Mouse (Mus musculus) heart, postnatal 36 days (tissue): ENCODE data around the gene Pcnp. TPM values are rescaled to one million over a fixed set of nuclear protein-coding genes. Genes with fewer than 3 reads are reported as not detected.

ENCODE experiments used
- DNase-seq, 2 experiments: peaks; one replicate each; pipeline ENCODE4 v3.0.0; 2021 to 2022
- intact Hi-C: fragments of 180-260 bp; cut with DNase I; formaldehyde crosslinking; loops from one replicate; pipeline ENCODE4 v1.15.1; 2025
- total RNA-seq, 2 experiments: library from RNA; stranded (reverse); gene quantifications; 2 replicates each; pipeline ENCODE4 v1.2.3; 2021

Gene Pcnp
- total RNA-seq, 2 experiments from 2014 or later, result 50.8 to 52.1 TPM

DNA sequence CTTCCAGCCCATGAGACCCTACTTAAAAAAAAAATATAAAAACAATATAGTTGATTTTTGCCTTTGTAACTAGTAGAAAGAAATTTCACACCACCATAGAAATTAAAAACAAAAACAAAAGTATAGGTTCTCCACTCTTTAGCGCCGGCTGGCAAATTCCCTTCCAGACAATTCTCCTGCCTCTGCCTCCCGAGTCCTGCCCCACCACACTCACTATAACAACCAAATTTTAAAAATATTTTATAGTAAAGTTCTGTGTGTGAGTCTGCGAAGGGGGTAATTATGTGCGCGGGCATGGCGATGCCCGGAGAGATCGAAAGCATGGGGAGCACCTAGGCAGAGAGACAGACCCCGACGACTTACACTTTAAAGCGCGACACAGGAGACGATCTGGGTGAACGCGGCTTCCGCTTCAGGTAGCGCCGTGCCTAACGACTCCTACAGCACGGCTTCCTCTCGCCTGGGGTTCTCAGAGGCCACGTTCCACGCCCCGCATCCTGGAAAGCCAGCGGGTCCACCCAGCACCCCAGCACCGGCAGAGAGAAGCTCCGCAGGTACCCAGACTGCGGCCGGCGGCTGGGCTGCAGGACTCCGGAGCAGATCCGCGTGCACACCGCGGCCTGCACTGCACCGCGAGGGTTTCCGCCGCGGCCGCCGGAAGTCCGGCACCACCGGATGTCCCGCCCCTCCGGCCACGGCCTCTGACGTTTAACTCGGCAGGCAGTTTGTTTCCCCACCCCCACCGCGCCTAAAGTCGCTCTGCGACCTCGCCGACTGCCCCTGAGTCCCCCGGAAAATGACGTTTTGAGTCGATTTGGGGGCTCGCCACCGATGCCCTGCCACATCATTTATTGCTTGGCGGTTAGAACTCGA, 7.8 kb upstream of the Pcnp start, which contains the start of gene Trmt10c:
Trmt10c (minus strand) TSS at position 682 of the 873 bp plus-strand sequence.
- intact Hi-C loops, result no loop called here
- DNase-seq, result peak; percentile 96 to 97

DNA sequence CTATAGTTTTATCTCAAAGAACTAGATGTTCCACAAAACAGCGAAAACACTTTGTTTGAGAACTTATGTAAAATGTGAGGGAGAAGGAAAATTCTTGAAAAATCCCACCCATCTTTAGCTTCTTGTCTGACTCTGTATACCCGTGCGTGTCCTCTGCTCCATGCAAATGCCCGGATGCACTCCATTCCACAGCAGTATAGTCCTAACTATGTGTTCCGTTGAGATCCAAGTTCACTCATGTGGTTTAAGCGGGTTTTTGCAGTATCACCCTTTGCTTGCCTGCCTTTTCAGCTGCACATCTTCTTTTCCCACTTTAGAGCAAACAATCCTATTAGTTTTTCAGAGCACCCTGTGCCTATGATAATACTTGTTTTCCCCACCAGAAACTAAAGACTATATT, 7.0 kb upstream of the Pcnp start:
- intact Hi-C loops, result no loop called here
- no peak for DNase-seq

DNA sequence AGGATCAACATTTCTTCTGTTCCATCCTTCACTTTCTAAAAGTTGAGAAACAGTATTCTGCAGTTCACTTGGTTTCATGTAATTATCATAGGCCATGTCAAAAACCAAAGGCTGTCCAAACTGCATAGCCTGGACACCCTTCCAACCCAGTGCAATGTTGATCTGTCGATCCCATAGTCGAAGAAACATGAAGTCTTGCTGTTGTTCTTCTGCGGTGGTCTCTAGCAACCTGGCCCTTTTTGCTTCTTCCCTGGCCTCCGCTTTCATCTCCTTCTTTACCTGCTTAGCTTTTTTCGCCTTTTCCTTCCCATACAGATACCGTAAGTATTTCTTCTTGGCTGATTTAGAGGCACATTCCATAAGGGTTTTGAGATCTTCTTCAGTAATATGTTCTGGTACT, 5.0 kb upstream of the Pcnp start:
- no peak for DNase-seq
- intact Hi-C loops, result no loop called here

DNA sequence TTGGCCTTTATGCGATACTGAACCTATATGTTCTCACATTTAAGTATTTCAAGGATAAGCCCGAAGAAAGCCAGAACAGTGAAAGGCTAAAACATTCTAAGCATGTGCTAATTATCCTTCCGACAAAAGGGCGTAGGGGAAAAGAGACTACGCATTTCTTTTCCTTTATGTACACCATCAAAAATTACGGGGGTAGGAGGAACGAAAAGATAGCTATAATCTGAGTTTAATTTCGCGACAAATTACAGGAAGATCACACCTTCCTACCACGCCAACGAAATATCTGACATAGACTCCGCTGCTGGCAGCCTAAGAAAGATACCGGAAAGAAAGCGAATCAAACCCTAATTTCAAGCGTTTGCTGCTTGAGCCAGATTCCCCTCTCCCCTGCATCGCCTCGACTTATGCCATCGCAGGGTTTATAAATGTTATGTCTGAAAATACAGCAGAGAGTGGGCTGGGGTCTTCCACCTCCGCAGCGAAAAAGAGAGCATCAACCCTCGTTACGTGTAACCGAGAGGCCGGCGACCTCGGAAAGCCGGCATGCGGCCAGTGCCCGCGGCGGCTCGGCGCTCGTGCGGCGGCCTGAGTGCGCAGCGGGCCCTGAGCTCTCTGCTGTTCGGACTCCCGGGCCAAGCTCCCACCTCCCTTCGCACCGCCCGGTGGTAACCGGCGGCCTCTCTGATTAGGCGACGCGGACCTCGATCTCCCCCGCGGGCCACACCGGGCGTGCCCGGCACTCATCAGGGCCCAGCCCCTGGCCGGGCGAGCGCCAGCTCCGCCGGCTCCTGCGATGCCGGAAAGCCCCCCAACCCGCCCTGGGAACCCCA, 602 bp downstream of the Pcnp start:
- intact Hi-C loops, result loop anchor here (2.0 to 5.0 kb wide), 2 partner anchors 54 to 103 kb away; no protein-coding TSS in a partner anchor
- no peak for DNase-seq

DNA sequence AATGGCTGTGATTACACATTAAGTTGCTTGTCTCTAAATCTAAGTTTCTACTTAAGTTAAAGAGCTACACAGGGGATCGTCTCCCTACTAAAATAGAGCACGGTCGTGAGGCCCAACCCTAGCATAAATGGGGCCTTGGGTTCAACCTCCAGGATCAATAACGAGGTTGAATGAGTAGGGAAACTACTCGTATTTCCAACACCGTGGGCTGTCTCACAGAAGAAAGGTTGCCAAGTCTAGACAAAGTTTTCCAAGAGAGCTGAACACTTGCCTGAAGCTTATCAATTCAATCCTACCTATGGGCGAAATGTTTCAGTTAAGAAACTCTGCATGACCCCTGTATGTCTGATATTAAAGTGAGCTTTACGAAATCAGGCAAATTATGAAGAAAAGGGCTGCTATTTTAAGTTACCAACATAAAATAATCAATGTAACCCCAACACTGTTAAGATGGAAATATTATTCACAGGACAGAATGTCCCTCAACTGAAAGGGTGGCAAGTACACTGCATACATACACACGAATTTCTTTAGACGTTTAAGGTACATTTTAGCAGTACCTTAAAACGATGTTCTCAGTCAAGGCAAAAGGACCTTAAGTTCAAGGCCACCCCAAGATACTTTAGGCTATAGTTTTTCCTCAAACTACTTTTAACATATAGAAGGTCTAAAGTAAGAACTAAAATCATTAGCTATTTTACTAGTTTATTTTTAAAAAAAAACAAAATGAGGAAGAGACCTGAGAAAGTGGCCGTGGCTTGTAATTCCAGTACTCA, 1.5 kb downstream of the Pcnp start:
- DNase-seq, result no peak

DNA sequence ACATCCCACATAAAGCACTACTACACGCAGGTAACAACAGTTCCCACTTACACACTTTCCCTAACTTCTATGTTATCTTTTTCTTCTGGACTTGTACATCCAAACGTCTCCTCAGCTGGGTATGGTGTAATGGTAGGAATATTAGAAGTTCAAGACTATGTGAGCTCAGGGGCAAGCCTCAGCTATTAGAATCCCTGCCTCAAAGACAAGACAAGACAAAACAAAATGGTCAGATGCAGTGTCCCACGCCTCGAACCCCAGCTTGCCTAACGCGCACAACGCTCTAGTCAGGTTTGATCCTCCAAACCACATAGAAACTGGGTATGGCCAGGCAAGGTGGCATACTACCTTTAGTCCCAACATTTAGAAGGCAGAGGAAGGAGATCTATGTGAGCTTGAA, 9.9 kb downstream of the Pcnp start:
- intact Hi-C loops, result no loop called here
- DNase-seq, result no peak

More for the DNA sequence above, 1.5 kb downstream of the Pcnp start:
- intact Hi-C loops, result loop anchor here (2.0 to 5.0 kb wide), 2 partner anchors 53 to 104 kb away; no protein-coding TSS in a partner anchor

DNA sequence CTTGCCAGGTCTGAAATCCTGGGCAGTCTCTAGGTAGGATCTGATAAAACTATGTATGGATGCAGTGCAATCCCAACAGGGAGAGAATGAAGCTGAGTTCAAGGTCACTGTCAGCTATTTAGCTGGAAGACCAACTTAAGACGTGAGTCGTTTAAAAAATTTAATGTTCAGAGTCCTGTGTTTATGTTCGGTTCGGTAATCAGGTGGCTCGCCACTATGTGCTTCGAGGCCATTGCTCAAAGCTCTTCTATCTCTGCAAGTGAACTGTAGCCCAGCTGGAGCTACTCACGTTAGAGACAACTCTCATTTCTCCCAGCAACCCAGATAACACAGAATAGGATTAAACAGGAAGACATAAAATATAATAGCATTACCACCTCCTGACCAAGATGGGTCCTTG, 15.5 kb downstream of the Pcnp start:
- intact Hi-C loops, result no loop called here
- no peak for DNase-seq

DNA sequence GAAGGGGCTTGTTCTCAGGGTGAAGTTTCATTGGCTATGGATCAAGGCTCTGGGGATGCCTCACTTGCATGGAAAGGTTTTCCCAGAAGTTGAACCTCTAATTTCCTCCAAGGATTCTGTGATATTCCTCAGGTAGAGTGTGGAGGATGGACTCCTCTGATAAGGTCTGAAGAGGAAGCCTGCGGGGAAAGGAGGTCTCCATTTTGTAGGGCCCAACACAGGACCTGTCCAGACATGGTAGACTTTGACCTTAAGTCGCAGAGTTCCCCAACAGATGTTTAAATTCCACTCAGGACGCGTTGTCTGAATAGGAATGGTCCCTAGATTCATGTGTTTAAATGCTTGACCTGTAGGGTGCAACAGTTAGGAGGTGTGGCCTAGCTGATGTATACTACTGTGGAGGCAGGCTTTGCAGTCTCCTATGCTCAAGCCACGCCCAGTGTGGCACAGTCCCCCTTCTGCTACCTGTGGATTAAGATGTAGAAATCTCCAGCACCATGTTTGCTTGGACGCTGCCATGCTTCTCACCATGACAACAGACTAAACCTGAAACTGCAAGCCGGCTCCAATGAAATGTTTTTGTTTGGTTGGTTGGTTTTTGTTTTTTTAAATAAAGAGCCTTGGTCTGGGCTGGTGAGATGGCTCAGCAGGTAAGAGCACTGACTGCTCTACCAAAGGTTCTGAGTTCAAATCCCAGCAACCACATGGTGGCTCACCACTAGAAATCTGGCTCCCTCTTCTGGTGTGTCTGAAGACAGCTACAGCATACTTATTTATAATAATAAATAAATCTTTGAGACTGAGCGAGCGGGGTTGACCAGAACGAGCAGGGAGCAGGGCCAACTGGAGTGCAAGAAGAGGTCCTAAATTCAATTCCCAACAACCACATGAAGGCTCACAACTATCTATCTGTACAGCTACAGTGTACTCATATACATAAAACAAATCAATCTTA, 16.5 kb downstream of the Pcnp start:
- intact Hi-C loops, result no loop called here
- DNase-seq, result no peak

DNA sequence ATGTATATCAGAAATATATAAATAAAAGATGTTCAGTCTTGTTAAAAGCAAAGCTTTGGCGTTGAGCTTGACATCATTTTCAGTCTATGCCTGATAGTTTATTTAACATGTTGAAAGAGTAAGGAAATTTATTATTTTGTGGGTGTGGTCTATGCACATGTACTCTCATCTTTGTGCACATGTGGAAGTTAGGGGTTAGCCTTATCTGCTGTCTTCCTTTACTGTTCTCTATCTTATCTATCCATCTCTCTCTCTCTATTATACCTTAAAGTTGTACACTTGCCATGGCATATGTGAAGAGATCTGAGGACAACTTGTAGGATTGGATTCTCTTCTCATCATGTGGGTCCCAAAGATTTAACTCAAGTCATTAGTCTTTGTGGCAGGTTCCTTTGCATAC, 20.7 kb downstream of the Pcnp start:
- intact Hi-C loops, result no loop called here
- DNase-seq, result no peak

DNA sequence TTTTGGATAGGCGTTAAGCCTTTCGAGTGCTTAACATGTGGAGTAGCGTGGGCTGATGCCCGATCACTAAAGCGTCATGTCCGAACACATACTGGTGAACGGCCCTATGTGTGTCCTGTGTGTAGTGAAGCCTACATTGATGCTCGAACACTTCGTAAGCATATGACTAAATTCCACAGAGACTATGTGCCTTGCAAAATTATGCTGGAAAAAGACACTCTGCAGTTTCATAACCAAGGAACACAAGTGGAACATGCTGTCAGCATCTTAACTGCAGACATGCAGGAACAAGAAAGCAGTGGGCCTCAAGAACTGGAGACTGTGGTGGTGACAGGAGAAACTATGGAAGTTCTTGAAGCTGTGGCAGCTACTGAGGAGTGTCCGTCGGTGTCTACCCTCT, 22.7 kb downstream of the Pcnp start:
- intact Hi-C loops, result no loop called here

DNA sequence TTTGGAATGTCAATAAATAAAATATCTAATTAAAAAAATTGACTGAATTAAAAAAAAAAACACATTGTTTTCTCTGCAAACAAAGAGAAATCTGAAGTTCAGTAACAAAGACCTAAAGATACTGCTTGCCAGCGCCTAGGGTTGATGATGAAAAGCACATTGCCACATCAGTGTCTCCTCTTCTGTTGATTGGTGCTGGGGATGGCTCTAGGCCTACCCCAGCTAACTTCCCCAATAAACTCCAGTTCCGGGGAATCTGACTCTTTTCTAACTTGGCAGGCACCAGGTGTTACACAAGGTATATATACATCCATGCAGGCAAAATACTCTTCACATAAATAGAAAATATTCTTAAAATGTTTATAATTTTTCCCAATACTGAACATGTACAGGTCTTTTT, 35.3 kb downstream of the Pcnp start:
- intact Hi-C loops, result no loop called here
- no peak for DNase-seq

More for the DNA sequence above, 22.7 kb downstream of the Pcnp start:
- DNase-seq, result no peak

DNA sequence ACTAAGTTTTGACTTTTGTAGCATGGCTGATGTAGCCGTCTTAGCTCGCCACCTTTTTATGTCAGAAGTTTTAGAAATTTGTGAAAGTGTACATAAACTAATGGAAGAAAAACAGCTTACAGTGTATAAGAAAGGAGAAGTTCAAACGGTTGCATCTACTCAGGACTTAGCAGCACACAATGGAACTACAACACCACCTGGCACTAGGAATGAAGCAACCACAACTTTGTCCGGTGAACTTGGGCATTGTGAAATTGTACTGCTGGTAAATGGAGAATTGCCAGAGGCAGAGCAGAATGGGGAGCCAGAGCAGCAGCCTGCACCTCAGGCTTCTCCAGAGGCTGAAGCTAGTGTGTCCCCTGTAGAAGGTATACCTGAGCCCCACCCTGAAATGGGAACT, 39.2 kb downstream of the Pcnp start:
- intact Hi-C loops, result no loop called here
- no peak for DNase-seq

DNA sequence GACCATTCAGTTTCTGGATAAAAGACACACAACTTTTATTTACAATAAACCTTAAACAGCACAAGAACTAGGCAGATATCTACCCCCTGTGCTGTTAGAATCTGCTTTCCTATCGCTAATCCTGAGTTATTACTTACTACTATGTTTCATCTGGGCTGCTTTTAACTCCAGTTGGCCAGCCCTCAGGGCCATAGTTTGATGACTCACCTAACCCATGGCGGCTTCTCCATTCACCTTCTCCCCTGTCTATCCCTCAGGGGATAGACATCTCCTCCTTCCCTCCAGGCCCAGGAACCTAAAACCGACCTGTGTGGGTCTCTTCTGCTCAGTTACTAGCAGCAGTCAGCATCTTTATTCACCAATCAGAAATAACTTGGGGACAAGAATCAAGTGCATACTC, 43.5 kb downstream of the Pcnp start:
- intact Hi-C loops, result no loop called here
- DNase-seq, result no peak

DNA sequence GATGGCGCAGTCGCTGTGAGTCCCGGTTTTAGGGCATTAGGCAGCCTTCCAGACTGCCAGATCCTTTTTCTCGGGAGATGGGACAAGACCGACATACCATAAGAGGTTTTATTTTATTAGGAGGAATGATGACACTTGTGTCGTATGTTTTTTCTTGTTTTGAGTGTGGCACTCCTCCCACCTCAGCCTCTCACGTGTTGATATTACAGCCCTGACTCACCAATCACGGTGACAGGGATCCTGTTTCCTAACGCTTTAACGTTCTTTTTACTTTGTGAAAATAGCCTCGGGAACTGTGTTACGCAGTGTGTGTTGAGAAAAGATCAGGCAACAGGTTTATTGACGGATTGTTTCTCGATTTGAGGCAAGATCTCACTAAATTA, 54.6 kb downstream of the Pcnp start:
- intact Hi-C loops, result loop anchor here (2.0 to 5.0 kb wide), 3 partner anchors 54 to 153 kb away; partner anchors contain the start of gene Pcnp
- DNase-seq, result no peak

DNA sequence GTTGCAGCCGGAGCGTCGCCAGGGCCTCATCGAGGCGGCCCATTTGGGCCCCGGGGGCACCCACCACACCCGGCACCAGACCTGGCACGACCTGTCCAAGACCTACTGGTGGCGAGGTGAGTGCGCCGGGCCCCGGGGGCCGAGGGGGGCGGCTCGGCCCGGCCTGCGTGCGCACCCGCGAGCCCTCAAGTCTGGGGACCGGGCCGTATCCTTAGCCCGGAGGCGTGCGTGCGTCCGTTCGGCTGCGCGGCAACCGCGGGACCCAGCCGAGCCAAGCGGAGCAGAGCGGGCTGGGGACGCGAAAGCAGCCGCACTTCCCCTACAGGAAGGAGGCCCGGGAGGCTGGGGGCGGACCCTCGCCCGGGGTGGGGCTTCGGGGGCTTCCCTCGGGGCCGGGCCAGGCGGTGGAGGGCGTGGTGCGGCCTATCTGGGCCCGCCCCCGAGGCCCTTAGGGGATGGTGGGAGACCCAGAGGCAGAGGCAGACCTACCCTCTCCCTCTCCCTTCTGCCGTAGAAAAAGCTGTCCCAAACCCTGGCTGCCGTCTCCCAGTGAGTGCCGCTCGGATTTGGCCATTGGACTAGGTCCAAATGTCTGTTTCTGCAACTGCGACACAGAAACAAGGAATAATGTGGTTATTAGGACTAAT, 55.2 kb downstream of the Pcnp start:
- DNase-seq, result peak; percentile 90 to 92
- intact Hi-C loops, result loop anchor here (2.0 to 5.0 kb wide), 3 partner anchors 54 to 152 kb away; partner anchors contain the start of gene Pcnp

DNA sequence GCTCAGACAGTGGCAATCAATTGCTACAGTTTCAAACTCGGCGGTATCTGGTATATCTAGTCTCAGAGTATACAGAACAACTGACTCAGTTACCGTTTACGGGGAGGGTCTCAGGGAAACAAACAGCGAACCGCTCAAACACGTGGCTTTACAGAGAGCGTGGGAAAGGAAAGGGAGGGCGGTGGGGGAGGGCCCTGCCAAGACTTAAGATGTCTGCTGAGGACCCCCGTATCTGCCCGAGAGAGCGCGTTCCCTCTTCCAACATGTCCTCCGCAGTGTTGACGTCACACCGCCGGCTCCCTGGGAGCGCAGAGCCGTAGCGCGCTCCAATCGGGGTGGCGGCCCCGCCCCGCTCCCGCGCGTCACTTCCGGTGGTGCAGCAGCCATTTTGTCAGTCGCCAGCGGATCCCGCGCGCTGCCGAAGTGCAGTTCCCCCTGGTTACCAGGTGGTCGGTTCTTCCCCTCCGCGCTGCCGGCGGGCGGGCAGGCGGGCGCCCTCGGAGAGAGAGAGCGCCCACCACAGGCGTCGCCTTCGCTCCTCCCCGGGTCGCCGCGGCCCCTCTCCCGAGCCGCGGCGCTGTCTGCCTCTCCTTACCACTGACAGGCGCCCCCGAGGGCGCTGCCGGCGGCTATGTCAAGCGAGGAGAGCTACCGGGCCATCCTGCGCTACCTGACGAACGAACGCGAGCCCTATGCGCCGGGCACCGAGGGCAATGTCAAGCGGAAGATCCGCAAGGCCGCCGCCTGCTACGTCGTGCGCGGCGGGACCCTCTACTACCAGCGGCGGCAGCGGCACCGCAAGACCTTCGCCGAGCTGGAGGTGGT, 55.9 kb downstream of the Pcnp start, which contains the start of gene Zbtb11:
Zbtb11 (plus strand) TSS at position 453 of the 825 bp plus-strand sequence.
- intact Hi-C loops, result loop anchor here (2.0 to 5.0 kb wide), 3 partner anchors 55 to 151 kb away; partner anchors contain the start of gene Pcnp
- DNase-seq, result peak; percentile 99

DNA sequence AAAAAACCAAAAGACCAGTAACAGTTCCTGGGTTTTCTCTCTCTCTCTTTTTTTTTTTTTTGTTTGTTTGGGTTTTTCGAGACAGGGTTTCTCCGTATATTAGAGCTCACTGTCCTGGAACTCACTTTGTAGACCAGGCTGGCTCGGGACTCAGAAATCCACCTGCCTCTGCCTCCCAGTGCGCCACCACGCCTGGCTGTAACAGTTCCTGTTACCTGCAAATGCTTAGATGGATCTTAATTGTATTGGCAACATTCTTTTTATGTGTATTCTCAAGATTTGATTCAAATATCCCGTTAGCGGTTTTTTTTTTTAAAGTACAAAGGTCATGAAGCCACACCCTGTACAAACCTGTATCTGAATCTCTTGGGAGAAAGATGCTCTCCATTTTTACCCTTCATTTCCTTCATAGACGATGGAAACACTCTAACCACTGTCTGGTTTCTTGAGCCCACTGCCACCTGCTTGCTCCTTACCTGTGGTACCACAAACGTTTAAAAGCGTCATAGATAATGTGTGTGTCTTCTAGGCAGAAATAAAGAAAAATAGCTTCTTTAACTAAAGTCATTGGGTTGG, 56.8 kb downstream of the Pcnp start:
- no peak for DNase-seq
- intact Hi-C loops, result loop anchor here (5.0 kb wide), 1 partner anchor 150 kb away; no protein-coding TSS in a partner anchor
